Mouse (Mus musculus) stomach, embryonic 16.5 days (tissue): ENCODE results near the gene Szrd1. TPM values are rescaled to one million over a fixed set of nuclear protein-coding genes. Genes with fewer than 3 reads are reported as not detected.

ENCODE experiments used
- ATAC-seq: fragments of 200-750 bp; cut with Nextera tagmentation; 2 replicates; pipeline ENCODE4 v1.8.0; 2017; ENCODE audit warnings: moderate number of reproducible peaks, moderate TSS enrichment; ENCODE audit not compliant: insufficient read depth, low FRiP score
- H3K27ac ChIP-seq: fragments of 300-500 bp; sonication (generic); 2 replicates; pipeline ENCODE4 v1.5.1; 2014; ENCODE audit warnings: low read length
- H3K27me3 ChIP-seq: fragments of 300-500 bp; sonication (generic); 2 replicates; pipeline ENCODE4 v1.6.1; 2014; ENCODE audit warnings: low read length, control low read depth, mixed read lengths; ENCODE audit not compliant: control insufficient read depth, insufficient read depth
- H3K36me3 ChIP-seq: fragments of 300-500 bp; sonication (generic); 2 replicates; pipeline ENCODE4 v1.6.1; 2014; ENCODE audit warnings: low read length; ENCODE audit not compliant: control insufficient read depth, insufficient read depth
- H3K4me1 ChIP-seq: fragments of 300-500 bp; sonication (generic); 2 replicates; pipeline ENCODE4 v1.6.1; 2014; ENCODE audit warnings: low read length, control low read depth, mixed read lengths; ENCODE audit not compliant: control insufficient read depth, insufficient read depth
- H3K4me2 ChIP-seq: fragments of 300-500 bp; sonication (generic); 2 replicates; pipeline ENCODE4 v1.6.1; 2014; ENCODE audit warnings: low read depth, low read length, mixed read lengths
- H3K4me3 ChIP-seq: fragments of 300-500 bp; sonication (generic); replicated peaks from 2 replicates; pipeline ENCODE4 v1.5.1; 2014; ENCODE audit warnings: mild to moderate bottlenecking, low read length
- H3K9ac ChIP-seq: fragments of 300-500 bp; sonication (generic); 2 replicates; pipeline ENCODE4 v1.6.1; 2014; ENCODE audit warnings: low read length
- H3K9me3 ChIP-seq: fragments of 300-500 bp; sonication (generic); replicated peaks from 2 replicates; pipeline ENCODE4 v1.6.1; 2016; ENCODE audit warnings: low read length, control low read depth; ENCODE audit not compliant: control insufficient read depth
- WGBS: fragments of 180-500 bp; shearing (Covaris S2); extraction: QIAGEN DNeasy Blood & Tissue Kit; methylation state at CpG from one replicate; pipeline ENCODE4 v1.1.7; 2014; 5-methylcytosine and 5-hydroxymethylcytosine counted together
- polyA plus RNA-seq: library from polyadenylated mRNA; unstranded; fragments of >200 nt; fragmentation: Nextera tagmentation; extraction: Ambion mirVana; gene quantifications from 2 replicates; pipeline ENCODE4 v1.2.1, GENCODE M21; 2015

The Szrd1 gene
- polyA plus RNA-seq, 1 experiment from 2014 or later = 51.6 TPM

DNA sequence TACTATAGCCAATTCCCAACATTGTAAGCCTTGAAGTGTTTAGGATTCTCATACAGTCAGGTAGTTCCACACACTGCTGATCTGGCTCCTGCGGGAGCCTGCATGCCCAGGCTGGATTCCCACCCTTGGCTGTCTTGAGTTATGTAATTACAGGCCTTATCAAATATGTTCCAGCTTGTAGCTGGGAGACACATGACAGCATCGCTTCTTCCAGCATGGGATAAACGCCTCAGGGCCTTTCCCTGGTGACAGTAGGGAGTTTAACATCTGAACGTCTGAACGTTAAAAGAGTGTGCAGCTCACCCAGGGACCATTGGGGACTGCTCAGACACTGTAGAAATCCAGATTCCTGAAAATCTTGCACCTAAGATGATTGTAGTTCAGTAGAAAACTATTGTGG, 36.2 kb upstream of the Szrd1 start:
- peaks cover 8% of the 10 kb centered on the region; the same call in 1 of the 2 replicates for H3K36me3 ChIP-seq
- no peak overlapping the region for H3K4me3 ChIP-seq
- no peak overlapping the region for H3K9ac ChIP-seq
- peak overlapping the region; percentile 53; the same call in 1 of the 2 replicates for H3K27ac ChIP-seq
- H3K27me3 ChIP-seq = no peaks in the 10 kb centered on the region
- no peaks in the 10 kb centered on the region for H3K4me1 ChIP-seq
- no peak for ATAC-seq
- no peaks in the 10 kb centered on the region for H3K9me3 ChIP-seq
- 68% methylated on average over 5 of the region's 5 CpGs for WGBS
- H3K4me2 ChIP-seq = no peak overlapping the region

DNA sequence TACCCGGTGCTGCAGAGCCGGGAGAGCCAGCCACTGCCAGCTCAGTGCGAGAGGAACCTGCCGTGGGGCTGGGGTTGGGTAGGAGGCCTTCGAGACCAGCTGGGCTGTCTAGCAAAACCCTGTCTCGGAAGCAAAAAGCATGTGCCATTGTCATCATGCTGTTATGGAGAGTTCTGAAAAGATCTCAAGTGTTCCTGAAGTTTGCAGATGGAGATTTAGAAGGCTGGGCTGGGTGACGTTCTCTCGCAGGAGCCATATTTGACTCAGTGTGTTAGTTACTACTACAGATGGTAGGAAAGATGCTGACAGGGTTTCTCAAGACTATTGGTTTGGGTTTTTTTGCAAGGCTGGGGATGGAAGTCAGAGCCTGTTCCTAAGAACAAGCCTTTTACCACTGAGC, 32.5 kb upstream of the Szrd1 start:
- H3K27me3 ChIP-seq = no peaks in the 10 kb centered on the region
- no peaks in the 10 kb centered on the region for H3K9me3 ChIP-seq
- ATAC-seq = no peak
- H3K4me1 ChIP-seq = no peaks in the 10 kb centered on the region
- H3K4me2 ChIP-seq = no peak overlapping the region
- no peak overlapping the region for H3K4me3 ChIP-seq
- H3K36me3 ChIP-seq = peaks cover 2% of the 10 kb centered on the region
- no peak overlapping the region for H3K27ac ChIP-seq
- whole genome bisulfite sequencing = 96% methylated on average over 8 of the region's 8 CpGs
- no peak overlapping the region for H3K9ac ChIP-seq

DNA sequence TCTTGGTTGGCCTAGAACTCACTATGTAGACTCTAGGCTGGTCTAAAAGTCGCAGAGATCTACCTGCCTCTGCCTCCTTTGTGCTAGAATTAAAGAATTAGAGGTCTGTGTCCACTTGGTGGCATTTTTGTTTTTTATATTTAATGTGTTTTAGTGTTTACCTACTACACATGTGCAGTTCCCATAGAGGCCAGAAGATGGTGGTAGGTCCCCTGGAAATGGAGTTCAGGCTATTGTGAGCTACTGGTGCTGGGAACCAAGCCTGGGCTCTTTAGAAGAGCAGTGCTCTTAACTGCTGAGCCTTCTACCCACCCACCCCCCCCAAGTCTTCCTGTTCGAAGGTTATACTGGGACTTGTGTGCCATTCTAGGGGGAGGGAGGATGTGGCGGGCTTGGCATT, 27.6 kb upstream of the Szrd1 start:
- Histone ChIP-seq H3K4me3 (no peak overlapping the region), H3K9ac (no peak overlapping the region), H3K27ac (no peak overlapping the region), H3K9me3 (no peaks in the 10 kb centered on the region), H3K36me3 (no peaks in the 10 kb centered on the region; the same call in none of the 2 replicates), H3K4me2 (no peak overlapping the region), H3K4me1 (no peaks in the 10 kb centered on the region; the same call in 1 of the 2 replicates), H3K27me3 (no peaks in the 10 kb centered on the region)
- WGBS = 85% methylated on average over 3 of the region's 3 CpGs
- ATAC-seq = no peak

DNA sequence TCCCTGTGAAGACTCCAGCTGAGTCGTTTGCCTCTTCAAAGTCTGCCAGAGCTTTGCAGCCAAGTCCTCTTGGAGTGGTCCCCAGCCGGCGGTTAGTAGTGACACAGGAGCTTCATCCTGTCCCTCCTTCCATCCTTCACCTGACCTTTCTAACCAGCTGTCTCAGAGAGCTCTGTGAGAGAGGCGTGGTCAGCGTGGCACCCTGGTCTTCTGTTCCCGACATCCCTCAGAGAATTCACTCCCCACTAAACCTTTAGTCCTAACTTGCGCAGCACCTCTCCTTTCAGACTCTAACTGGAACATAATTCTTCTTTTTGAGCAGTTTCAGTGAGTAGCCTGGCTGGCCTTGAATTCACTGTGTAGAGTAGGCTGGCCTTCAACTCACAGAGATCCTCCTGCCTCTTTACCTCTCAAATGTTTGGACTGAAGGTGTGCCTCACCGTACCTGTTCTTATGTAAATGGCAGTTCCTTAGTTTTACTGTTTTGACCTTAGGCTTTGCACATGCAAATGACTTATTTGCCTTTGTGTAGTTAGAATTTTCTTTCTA, 26.2 kb upstream of the Szrd1 start:
- WGBS = 67% methylated on average over 8 of the region's 8 CpGs

DNA sequence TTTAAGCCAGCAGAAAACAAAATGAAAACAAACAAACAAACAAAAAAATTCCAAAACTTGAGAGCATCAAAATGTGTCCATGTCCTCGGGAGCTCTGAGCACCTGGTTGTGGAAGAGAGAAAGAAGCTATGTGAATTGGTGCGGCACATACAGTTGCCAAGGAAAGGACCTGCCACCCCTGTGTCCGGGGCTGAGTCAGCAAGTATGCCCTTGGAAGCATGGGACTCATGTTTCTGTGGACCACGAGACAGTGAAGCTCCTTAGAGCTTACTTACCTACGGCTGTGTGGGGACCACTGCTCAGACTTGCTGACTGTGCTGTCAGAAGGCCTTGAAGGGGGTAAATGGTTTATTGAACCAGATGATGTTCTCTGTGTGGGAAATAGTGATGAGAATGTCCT, 24.2 kb upstream of the Szrd1 start:
- Histone ChIP-seq H3K4me2 (no peak overlapping the region), H3K27ac (no peak overlapping the region), H3K36me3 (no peaks in the 10 kb centered on the region), H3K4me1 (peaks cover 16% of the 10 kb centered on the region), H3K27me3 (no peaks in the 10 kb centered on the region), H3K4me3 (no peak overlapping the region), H3K9ac (no peak overlapping the region), H3K9me3 (no peaks in the 10 kb centered on the region)
- 87% methylated on average over 5 of the region's 5 CpGs for WGBS
- ATAC-seq = no peak

More for the DNA sequence above, 26.2 kb upstream of the Szrd1 start:
- no peak for ATAC-seq
- no peak overlapping the region for H3K4me2 ChIP-seq
- no peaks in the 10 kb centered on the region; the same call in none of the 2 replicates for H3K36me3 ChIP-seq
- no peak overlapping the region for H3K27ac ChIP-seq
- no peaks in the 10 kb centered on the region for H3K27me3 ChIP-seq
- no peak overlapping the region for H3K9ac ChIP-seq
- H3K9me3 ChIP-seq = no peaks in the 10 kb centered on the region
- H3K4me1 ChIP-seq = peaks cover 6% of the 10 kb centered on the region; the same call in 1 of the 2 replicates
- no peak overlapping the region for H3K4me3 ChIP-seq

DNA sequence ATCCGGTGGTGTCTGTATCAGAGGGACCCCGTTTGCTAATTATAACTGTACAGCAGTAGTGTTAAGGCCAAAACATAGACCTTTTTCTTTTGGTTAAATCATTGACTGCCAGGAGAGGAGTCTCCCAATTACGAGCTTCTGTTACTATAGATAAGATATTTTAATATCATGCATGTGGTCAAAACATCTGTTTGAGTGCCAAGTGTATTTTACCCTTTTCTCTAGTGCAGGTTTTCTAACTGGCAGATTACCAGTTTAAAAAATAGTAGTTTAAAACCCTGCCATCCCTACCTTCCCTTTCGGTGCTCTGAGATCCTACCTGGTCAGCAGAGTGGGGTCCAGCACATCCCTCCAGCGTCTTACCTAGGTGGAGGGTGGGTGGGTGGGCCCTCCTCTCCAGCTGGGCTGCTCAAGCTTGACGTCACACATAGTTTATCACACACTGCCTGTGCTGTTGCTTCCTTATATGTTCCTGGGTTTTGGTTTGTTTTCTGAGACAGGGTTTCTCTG, 22.2 kb upstream of the Szrd1 start:
- no peak for ATAC-seq
- H3K9me3 ChIP-seq = no peaks in the 10 kb centered on the region
- WGBS = 81% methylated on average over 6 of the region's 6 CpGs
- H3K4me2 ChIP-seq = no peak overlapping the region
- no peaks in the 10 kb centered on the region for H3K27me3 ChIP-seq
- no peak overlapping the region for H3K4me3 ChIP-seq
- H3K9ac ChIP-seq = no peak overlapping the region
- H3K36me3 ChIP-seq = no peaks in the 10 kb centered on the region
- peaks cover 18% of the 10 kb centered on the region for H3K4me1 ChIP-seq
- H3K27ac ChIP-seq = no peak overlapping the region

DNA sequence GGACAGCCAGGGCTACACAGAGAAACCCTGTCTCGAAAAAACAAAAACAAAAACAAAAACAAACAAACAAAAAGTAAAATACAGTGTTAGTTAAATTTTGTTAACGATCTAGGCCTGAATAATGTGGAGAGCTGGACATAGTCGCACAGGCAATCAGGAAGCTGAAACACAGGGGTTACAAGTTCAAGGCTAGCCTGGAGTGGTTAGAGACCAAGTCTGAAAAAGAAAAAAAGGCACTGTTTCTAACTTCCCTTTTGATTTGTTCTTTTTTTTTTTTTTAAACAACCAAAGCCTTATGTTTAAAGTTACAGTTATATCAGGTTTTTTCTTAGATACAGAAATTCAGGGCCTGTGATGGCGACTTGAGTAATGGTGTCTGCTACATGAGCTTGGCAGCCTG, 20.6 kb upstream of the Szrd1 start:
- no peaks in the 10 kb centered on the region for H3K27me3 ChIP-seq
- H3K9me3 ChIP-seq = no peaks in the 10 kb centered on the region
- H3K36me3 ChIP-seq = no peaks in the 10 kb centered on the region
- no peak overlapping the region for H3K4me3 ChIP-seq
- ATAC-seq = no peak
- no peak overlapping the region for H3K27ac ChIP-seq
- peaks cover 18% of the 10 kb centered on the region for H3K4me1 ChIP-seq
- H3K4me2 ChIP-seq = no peak overlapping the region
- H3K9ac ChIP-seq = no peak overlapping the region
- WGBS = 76% methylated on average over 4 of the region's 4 CpGs

DNA sequence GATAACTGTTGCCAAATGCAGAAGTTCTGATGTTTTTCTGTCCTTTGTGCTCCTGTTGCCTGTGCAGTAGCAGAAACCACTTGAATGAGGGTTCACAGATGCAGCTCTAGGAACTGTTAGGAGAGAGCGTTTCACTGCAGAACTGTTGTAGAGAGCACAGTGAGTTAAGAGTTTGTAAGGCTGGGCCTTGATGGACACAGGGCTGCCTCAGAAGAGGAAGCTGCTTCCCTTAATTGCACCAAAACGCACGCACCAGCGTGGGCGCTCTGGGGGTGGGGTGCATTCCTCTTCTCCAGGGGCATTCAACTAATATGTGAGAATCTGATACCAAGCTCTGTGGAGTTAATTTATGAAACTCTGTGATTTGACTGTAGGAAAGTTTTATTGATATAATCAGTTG, 20.1 kb upstream of the Szrd1 start:
- WGBS = 36% methylated on average over 5 of the region's 5 CpGs

DNA sequence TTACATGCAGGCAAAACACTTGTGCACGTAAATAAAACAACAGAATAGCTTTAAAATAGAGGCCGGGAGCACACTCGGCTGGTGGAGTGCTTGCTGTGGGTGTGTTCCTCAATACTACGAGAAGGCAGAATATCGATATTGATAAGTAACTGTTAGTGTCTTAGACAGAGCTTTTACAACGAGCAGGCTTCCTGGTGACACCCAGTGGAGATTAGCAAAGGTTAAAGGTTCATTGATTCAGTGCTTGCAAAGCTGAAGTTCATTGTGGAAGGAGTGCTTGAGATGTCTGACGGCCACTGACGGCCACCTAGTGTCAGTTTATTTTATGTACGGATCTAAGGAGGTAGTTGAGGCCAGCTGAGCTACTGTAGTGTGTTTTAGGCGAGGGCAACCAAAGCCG, 19.5 kb upstream of the Szrd1 start:
- Histone ChIP-seq H3K27ac (peak overlapping the region; percentile 61), H3K9me3 (no peaks in the 10 kb centered on the region), H3K4me2 (no peak overlapping the region), H3K4me3 (no peak overlapping the region), H3K9ac (no peak overlapping the region), H3K36me3 (no peaks in the 10 kb centered on the region), H3K4me1 (peaks cover 21% of the 10 kb centered on the region), H3K27me3 (no peaks in the 10 kb centered on the region)
- 41% methylated on average over 11 of the region's 11 CpGs for WGBS
- ATAC-seq = peak; percentile 25; the same call in 1 of the 2 replicates

More for the DNA sequence above, 20.1 kb upstream of the Szrd1 start:
- Histone ChIP-seq H3K9me3 (no peaks in the 10 kb centered on the region), H3K36me3 (no peaks in the 10 kb centered on the region), H3K27ac (peak overlapping the region; percentile 61), H3K4me3 (no peak overlapping the region), H3K9ac (no peak overlapping the region), H3K4me1 (peaks cover 21% of the 10 kb centered on the region), H3K27me3 (no peaks in the 10 kb centered on the region), H3K4me2 (no peak overlapping the region)
- no peak for ATAC-seq
